Mouse (Mus musculus): ENCODE results near the gene Ccdc47. TPM values are rescaled to one million over a fixed set of nuclear protein-coding genes. Genes with fewer than 3 reads are reported as not detected.

Ccdc47 gene
- total RNA-seq, 2 experiments from 2014 or later = 74.4 to 76.0 TPM

Other genes with a start within 250 kb of the Ccdc47 start
- gene Ace, start 248.4 kb downstream of the Ccdc47 start, total RNA-seq (2021) = 10 to 100 TPM; 28.7 to 31.6 TPM
- gene Ace3, start 221.7 kb downstream of the Ccdc47 start, total RNA-seq (2021) = not detected
- under 1 TPM; 0.07 to 0.14 TPM for gene Kcnh6, start 208.2 kb downstream of the Ccdc47 start, total RNA-seq (2021)
- gene Dcaf7, start 179.5 kb downstream of the Ccdc47 start, total RNA-seq (2021) = 10 to 100 TPM; 44.5 to 46.0 TPM
- 10 to 100 TPM; 51.2 to 59.8 TPM for gene Taco1, start 150.3 kb downstream of the Ccdc47 start, total RNA-seq (2021)
- 10 to 100 TPM; 45.9 to 47.1 TPM for gene Map3k3, start 131.7 kb downstream of the Ccdc47 start, total RNA-seq (2021)
- not detected for gene Gm10840, start 55.5 kb downstream of the Ccdc47 start, total RNA-seq (2021)
- 10 to 100 TPM in 1 of 2 experiments, 1 to 10 TPM in 1; 9.7 to 19.3 TPM for gene Limd2, start 55.5 kb downstream of the Ccdc47 start, total RNA-seq (2021)
- gene Strada, start 14.2 kb downstream of the Ccdc47 start, total RNA-seq (2021) = 1 to 10 TPM; 8.7 TPM
- 10 to 100 TPM; 29.2 to 30.0 TPM for gene Ddx42, start 582 bp upstream of the Ccdc47 start, total RNA-seq (2021)
- gene Ftsj3, start 39.7 kb upstream of the Ccdc47 start, total RNA-seq (2021) = 10 to 100 TPM; 19.3 to 21.4 TPM
- gene Psmc5, start 39.8 kb upstream of the Ccdc47 start, total RNA-seq (2021) = 100 to 1,000 TPM in 1 of 2 experiments, 10 to 100 TPM in 1; 99.9 to 105 TPM
- gene Smarcd2, start 56.6 kb upstream of the Ccdc47 start, total RNA-seq (2021) = 10 to 100 TPM; 28.7 to 30.8 TPM
- under 1 TPM in 1 of 2 experiments, not detected in 1; 0.07 TPM for gene Tcam1, start 60.3 kb upstream of the Ccdc47 start, total RNA-seq (2021)
- not detected for gene Gh, start 85.5 kb upstream of the Ccdc47 start, total RNA-seq (2021)
- 1 to 10 TPM; 1.8 to 2.0 TPM for gene Cd79b, start 98.4 kb upstream of the Ccdc47 start, total RNA-seq (2021)
- 1 to 10 TPM; 6.8 to 7.9 TPM for gene Scn4a, start 136.9 kb upstream of the Ccdc47 start, total RNA-seq (2021)
- gene Prr29, start 149.1 kb upstream of the Ccdc47 start, total RNA-seq (2021) = 1 to 10 TPM; 1.0 to 1.7 TPM
- gene Icam2, start 171.7 kb upstream of the Ccdc47 start, total RNA-seq (2021) = 10 to 100 TPM; 44.1 to 44.7 TPM

Data from heart, postnatal 14 days (tissue).